Mouse (Mus musculus) liver, postnatal 0 days (tissue): Measurements from ENCODE around the gene Aldh3a2.

Source experiments
- CTCF ChIP-seq: sonication (generic); IDR thresholded peaks from 2 replicates; pipeline ENCODE4 v1.5.1; 2016; ENCODE audit warnings: antibody characterized with exemption, low read depth
- EP300 ChIP-seq: IDR thresholded peaks from 2 replicates; pipeline ENCODE4 v1.6.1; 2016; ENCODE audit warnings: antibody characterized with exemption, low read depth, mild to moderate bottlenecking

DNA sequence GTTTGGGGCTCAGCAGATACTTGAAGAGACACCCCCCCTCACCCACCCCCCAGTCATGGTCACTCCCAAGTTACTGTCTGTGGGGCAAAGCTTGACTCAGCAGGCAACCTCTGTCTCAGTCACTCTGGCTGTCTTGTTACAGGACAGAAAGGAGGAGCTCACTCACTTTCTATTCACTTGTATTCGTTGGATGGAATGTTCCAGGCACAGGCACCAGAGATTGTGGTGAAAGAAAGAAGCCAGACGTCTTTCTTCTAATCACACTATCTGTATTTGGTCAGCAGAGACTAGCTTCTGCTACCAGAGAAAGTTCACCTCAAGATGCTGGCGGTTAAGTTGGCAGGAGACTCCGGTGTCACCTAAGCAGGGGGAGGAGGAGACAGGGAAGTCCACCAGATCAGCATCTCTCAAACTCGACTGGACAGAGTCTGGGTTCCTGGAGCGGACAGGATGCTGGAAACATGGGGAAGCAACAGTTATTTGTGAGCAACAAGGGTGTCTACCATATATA is 43.0 kb downstream of the Aldh3a2 start:
- TF ChIP-seq EP300 (no peak), CTCF (no peak)
